Mouse (Mus musculus) small intestine, adult 2 months (tissue): Measurements from ENCODE around the gene Ccdc172.

ENCODE experiments used
- CTCF ChIP-seq: fragments of 200-500 bp; IDR thresholded peaks from 2 replicates; pipeline ENCODE4 v1.5.1; 2012; ENCODE audit warnings: low read depth, mild to moderate bottlenecking, control low read depth, inconsistent platforms, low read length, moderate library complexity, mixed read lengths; ENCODE audit not compliant: insufficient replicate concordance, insufficient read length; ENCODE audit errors: extremely low read depth
- POLR2A ChIP-seq: fragments of 200-500 bp; IDR thresholded peaks from 2 replicates; pipeline ENCODE4 v1.6.1; 2012; ENCODE audit warnings: low read depth, mild to moderate bottlenecking, control low read depth, inconsistent platforms, low read length, moderate library complexity

DNA sequence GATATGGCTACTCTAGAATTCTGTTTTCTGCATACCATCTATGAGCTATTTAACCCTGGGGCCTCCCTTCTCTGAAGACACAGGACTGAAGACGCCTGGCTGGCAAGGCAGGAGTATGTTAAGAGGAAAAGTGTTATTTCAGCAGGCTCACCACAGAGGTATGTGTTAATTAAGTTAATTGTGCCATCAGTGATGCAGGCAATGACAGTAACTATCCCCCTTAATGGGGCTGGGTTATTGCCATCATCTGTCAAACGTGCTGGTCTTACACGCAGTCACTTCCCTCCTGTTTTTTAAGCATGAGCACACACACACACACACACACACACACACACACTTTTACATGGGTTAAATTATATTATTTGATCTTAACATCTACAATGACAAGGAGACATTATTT is 48.0 kb upstream of the Ccdc172 start:
- TF ChIP-seq CTCF (no peak), POLR2A (no peak)
